Comparison of ENCODE assay signal across 8 mouse cellular contexts in genomic region chr17:7927582-7928535, GRCm38 (mm10). TPM values are rescaled to one million over a fixed set of nuclear protein-coding genes. Genes with fewer than 3 reads are reported as not detected.
DNase-seq lines count a peak whose midpoint lies in the region; ATAC-seq lines count a peak whose summit lies in the region.

No protein-coding gene starts in this region.

- H3K4me3 ChIP-seq in heart, embryonic 11.5 days (ENCODE audit: low read depth, low read length): no peak overlapping the region

- no peak for ATAC-seq in heart, embryonic 11.5 days (replicated peaks; ENCODE audit: insufficient number of reproducible peaks, low FRiP score, low TSS enrichment)
- peak; percentile 73 for ATAC-seq in monocyte, adult 5-6 weeks (replicated peaks; ENCODE audit: insufficient number of reproducible peaks, low FRiP score, low TSS enrichment, poor library complexity, severe bottlenecking)

- H3K36me3 ChIP-seq in heart, embryonic 11.5 days (ENCODE audit: control insufficient read depth, insufficient read depth, low read length): no peaks in the 10 kb centered on the region

- intact Hi-C loops in heart, postnatal 10 days (cut with DNase I): loop anchor here (5.0 kb wide), 1 partner anchor 61 kb away; no protein-coding TSS in a partner anchor
- intact Hi-C loops in left cerebral cortex, postnatal 25 days (cut with DNase I): loop anchor here (2.0 kb wide), 1 partner anchor 59 kb away; no protein-coding TSS in a partner anchor

- no peaks in the 10 kb centered on the region for H3K4me1 ChIP-seq in heart, embryonic 11.5 days (ENCODE audit: control insufficient read depth, insufficient read depth, low read length)

- H3K9me3 ChIP-seq in heart, embryonic 11.5 days (replicated peaks; ENCODE audit: control insufficient read depth, low read length): no peaks in the 10 kb centered on the region

- H3K4me2 ChIP-seq in heart, embryonic 11.5 days: no peak overlapping the region

- H3K27ac ChIP-seq in heart, embryonic 11.5 days (ENCODE audit: low read depth, low read length): no peak overlapping the region

- peaks cover 6% of the 10 kb centered on the region for H3K27me3 ChIP-seq in heart, embryonic 11.5 days (ENCODE audit: control insufficient read depth, insufficient read depth, low read length)

- no peak overlapping the region for H3K9ac ChIP-seq in heart, embryonic 11.5 days (ENCODE audit: low read depth, low read length)

- peak; percentile 81 to 84 for DNase-seq in heart, adult 18-20 months
- DNase-seq in WW6 (ENCODE audit: low read depth, low spot score): peak; percentile 43
- peak; percentile 67 to 71 for DNase-seq in cerebellum, postnatal 36 days
- peak; percentile 67 to 77 for DNase-seq in heart, postnatal 10 days
- peak; percentile 67 to 71 for DNase-seq in left cerebral cortex, postnatal 25 days (ENCODE audit: low spot score in 2 of 2)
- peak; percentile 84 for DNase-seq in testis, postnatal 10 days (ENCODE audit: low spot score)

- 69% methylated on average over 24 of the region's 24 CpGs for WGBS in heart, embryonic 11.5 days (ENCODE audit: insufficient replicate concordance)

RNA-seq across cellular contexts. Expression of gene Tagap, which starts 2.1 kb away (rescaled TPM):
- total RNA-seq in heart, adult 18-20 months (2021): 1 to 10 TPM; 2.7 to 3.0 TPM
- 0.09 and 0.24 TPM in 2 replicates for polyA plus RNA-seq in heart, embryonic 11.5 days (2014; fragmentation: Nextera tagmentation; extraction: Ambion mirVana)
- 1 to 10 TPM; 2.6 to 3.0 TPM for total RNA-seq in heart, postnatal 10 days (2021)
- total RNA-seq in left cerebral cortex, postnatal 25 days (2021): 1 to 10 TPM; 4.9 to 5.8 TPM
- total RNA-seq in monocyte, adult 5-6 weeks (2017): 63.5 to 77.7 TPM (median 74.3 TPM) in 3 replicates

RNA-seq across cellular contexts. Expression of gene Rsph3a, which starts 17.6 kb away (rescaled TPM):
- total RNA-seq in heart, adult 18-20 months (2021): 10 to 100 TPM; 24.1 to 29.6 TPM
- 51.7 and 60.0 TPM in 2 replicates for polyA plus RNA-seq in heart, embryonic 11.5 days (2014; fragmentation: Nextera tagmentation; extraction: Ambion mirVana)
- total RNA-seq in heart, postnatal 10 days (2021): 10 to 100 TPM; 40.8 to 42.8 TPM
- 10 to 100 TPM; 28.1 to 28.4 TPM for total RNA-seq in left cerebral cortex, postnatal 25 days (2021)
- total RNA-seq in monocyte, adult 5-6 weeks (2017): 28.3 to 41.8 TPM (median 34.7 TPM) in 3 replicates
